Mouse (Mus musculus) MEL (cell line): ENCODE results near the gene Cage1. TPM values are rescaled to one million over a fixed set of nuclear protein-coding genes. Genes with fewer than 3 reads are reported as not detected.

Source experiments
- DNase-seq: peaks from one replicate; pipeline ENCODE4 v3.0.0; 2011; ENCODE audit warnings: low read depth, low spot score
- H3K27ac ChIP-seq: 2 replicates; pipeline ENCODE4 v1.5.1; 2012; ENCODE audit warnings: low read depth, mild to moderate bottlenecking, control low read depth, low read length, moderate library complexity; ENCODE audit not compliant: control insufficient read depth
- H3K27me3 ChIP-seq, 2 experiments: fragments of 150-350 bp in 1 of 2; sonication (generic) in 1 of 2; 2 replicates each; pipeline ENCODE4 v1.6.1; 2012; ENCODE audit warnings: low read length in 2 of 2, mild to moderate bottlenecking in 2 of 2, improper control_type of control experiment in 1 of 2, moderate library complexity in 1 of 2; ENCODE audit not compliant: insufficient read depth in 2 of 2, control insufficient read depth in 1 of 2
- H3K36me3 ChIP-seq, 2 experiments: 2 replicates each; pipeline ENCODE4 v1.6.1; 2012 to 2014; ENCODE audit warnings: low read length in 2 of 2, improper control_type of control experiment in 1 of 2, inconsistent platforms in 1 of 2, mild to moderate bottlenecking in 1 of 2; ENCODE audit not compliant: insufficient read depth in 2 of 2, control insufficient read depth in 1 of 2
- H3K4me1 ChIP-seq, 2 experiments: fragments of 150-350 bp in 1 of 2; sonication (generic) in 1 of 2; 2 replicates each; pipeline ENCODE4 v1.6.1; 2012; ENCODE audit warnings: low read length in 2 of 2, improper control_type of control experiment in 1 of 2, mild to moderate bottlenecking in 1 of 2; ENCODE audit not compliant: insufficient read depth in 2 of 2, control insufficient read depth in 1 of 2
- H3K4me3 ChIP-seq, 2 experiments: fragments of 150-350 bp in 1 of 2; sonication (generic) in 1 of 2; 2 replicates each; pipeline ENCODE4 v1.5.1; 2012; ENCODE audit warnings: low read depth in 2 of 2, low read length in 2 of 2, mild to moderate bottlenecking in 2 of 2, moderate library complexity in 2 of 2, control low read depth in 1 of 2, improper control_type of control experiment in 1 of 2; ENCODE audit not compliant: control insufficient read depth in 1 of 2, insufficient read depth in 1 of 2
- H3K79me2 ChIP-seq: 2 replicates; pipeline ENCODE4 v1.6.1; 2012; ENCODE audit warnings: mild to moderate bottlenecking, low read length, moderate library complexity; ENCODE audit not compliant: control insufficient read depth, poor library complexity, insufficient read depth
- H3K9ac ChIP-seq: 2 replicates; pipeline ENCODE4 v1.6.1; 2012; ENCODE audit warnings: low read depth, mild to moderate bottlenecking, control low read depth, low read length, moderate library complexity; ENCODE audit not compliant: control insufficient read depth, poor library complexity, severe bottlenecking
- H3K9me3 ChIP-seq: fragments of 150-350 bp; sonication (generic); replicated peaks from 2 replicates; pipeline ENCODE4 v1.6.1; 2012; ENCODE audit warnings: mild to moderate bottlenecking, low read length, improper control_type of control experiment, moderate library complexity; ENCODE audit not compliant: insufficient read depth
- BHLHE40 ChIP-seq: IDR thresholded peaks from 2 replicates; pipeline ENCODE4 v1.6.1; 2012; ENCODE audit warnings: low read depth, mild to moderate bottlenecking, inconsistent platforms, low read length, improper control_type of control experiment, borderline replicate concordance
- CHD1 ChIP-seq: IDR thresholded peaks from 2 replicates; pipeline ENCODE4 v1.6.1; 2012; ENCODE audit warnings: low read depth, mild to moderate bottlenecking, inconsistent platforms, low read length, improper control_type of control experiment
- CHD2 ChIP-seq: IDR thresholded peaks from 2 replicates; pipeline ENCODE4 v1.6.1; 2011; ENCODE audit warnings: low read length, improper control_type of control experiment
- CTCF ChIP-seq, 3 experiments: IDR thresholded peaks in 2 of 3; conservative IDR thresholded peaks in 1 of 3; 2 replicates each; pipeline ENCODE4 v1.5.1; 2011 to 2012; ENCODE audit warnings: low read length in 3 of 3, low read depth in 2 of 3, mild to moderate bottlenecking in 2 of 3, improper control_type of control experiment in 1 of 3, inconsistent platforms in 1 of 3, mixed read lengths in 1 of 3, moderate library complexity in 1 of 3; ENCODE audit not compliant: control insufficient read depth in 1 of 3, insufficient read depth in 1 of 3, poor library complexity in 1 of 3, severe bottlenecking in 1 of 3
- E2F4 ChIP-seq: IDR thresholded peaks from 2 replicates; pipeline ENCODE4 v1.6.1; 2011; ENCODE audit warnings: low read depth, low read length, improper control_type of control experiment, borderline replicate concordance
- ELF1 ChIP-seq: IDR thresholded peaks from 2 replicates; pipeline ENCODE4 v1.6.1; 2014; ENCODE audit warnings: low read depth, mild to moderate bottlenecking, inconsistent platforms, low read length, improper control_type of control experiment, moderate library complexity
- EP300 ChIP-seq, 2 experiments: IDR thresholded peaks; 2 replicates each; pipeline ENCODE4 v1.6.1; 2011; ENCODE audit warnings: improper control_type of control experiment in 2 of 2, low read length in 2 of 2, low read depth in 1 of 2, mild to moderate bottlenecking in 1 of 2
- ETS1 ChIP-seq: IDR thresholded peaks from 2 replicates; pipeline ENCODE4 v1.6.1; 2012; ENCODE audit warnings: low read depth, mild to moderate bottlenecking, inconsistent platforms, low read length, improper control_type of control experiment, moderate library complexity
- GABPA ChIP-seq: IDR thresholded peaks from 2 replicates; pipeline ENCODE4 v1.6.1; 2012; ENCODE audit warnings: low read depth, mild to moderate bottlenecking, inconsistent platforms, low read length, improper control_type of control experiment, moderate library complexity
- GATA1 ChIP-seq: IDR thresholded peaks from 2 replicates; pipeline ENCODE4 v1.6.1; 2011; ENCODE audit warnings: low read depth, low read length, improper control_type of control experiment
- HCFC1 ChIP-seq: IDR thresholded peaks from 2 replicates; pipeline ENCODE4 v1.6.1; 2012; ENCODE audit warnings: low read depth, mild to moderate bottlenecking, inconsistent platforms, low read length, improper control_type of control experiment, moderate library complexity
- JUND ChIP-seq: IDR thresholded peaks from 2 replicates; pipeline ENCODE4 v1.6.1; 2011; ENCODE audit warnings: low read depth, mild to moderate bottlenecking, improper control_type of control experiment, low read length
- MAFK ChIP-seq: IDR thresholded peaks from 2 replicates; pipeline ENCODE4 v1.6.1; 2011; ENCODE audit warnings: low read depth, mild to moderate bottlenecking, low read length, improper control_type of control experiment, borderline replicate concordance
- MAX ChIP-seq: IDR thresholded peaks from 2 replicates; pipeline ENCODE4 v1.6.1; 2011; ENCODE audit warnings: low read length, improper control_type of control experiment
- MAZ ChIP-seq: IDR thresholded peaks from 2 replicates; pipeline ENCODE4 v1.6.1; 2012; ENCODE audit warnings: low read depth, mild to moderate bottlenecking, inconsistent platforms, low read length, improper control_type of control experiment
- MEF2A ChIP-seq: IDR thresholded peaks from 2 replicates; pipeline ENCODE4 v1.6.1; 2014; ENCODE audit warnings: low read depth, mild to moderate bottlenecking, inconsistent platforms, low read length, improper control_type of control experiment; ENCODE audit not compliant: poor library complexity, insufficient replicate concordance, severe bottlenecking; ENCODE audit errors: extremely low read depth
- MXI1 ChIP-seq: IDR thresholded peaks from 2 replicates; pipeline ENCODE4 v1.6.1; 2011; ENCODE audit warnings: mild to moderate bottlenecking, low read depth, low read length, improper control_type of control experiment
- MYB ChIP-seq: IDR thresholded peaks from 2 replicates; pipeline ENCODE4 v1.6.1; 2011; ENCODE audit warnings: mild to moderate bottlenecking, low read depth, low read length, improper control_type of control experiment
- MYC ChIP-seq: IDR thresholded peaks from 2 replicates; pipeline ENCODE4 v1.6.1; 2011; ENCODE audit warnings: low read depth, mild to moderate bottlenecking, low read length, improper control_type of control experiment, moderate library complexity
- NELFE ChIP-seq: IDR thresholded peaks from 2 replicates; pipeline ENCODE4 v1.6.1; 2011; ENCODE audit warnings: low read depth, low read length, improper control_type of control experiment
- NRF1 ChIP-seq: IDR thresholded peaks from 2 replicates; pipeline ENCODE4 v1.6.1; 2014; ENCODE audit warnings: low read depth, mild to moderate bottlenecking, inconsistent platforms, low read length, improper control_type of control experiment, moderate library complexity; ENCODE audit not compliant: poor library complexity, insufficient read depth, severe bottlenecking
- POLR2A ChIP-seq, 2 experiments: IDR thresholded peaks; 2 replicates each; pipeline ENCODE4 v1.6.1; 2011 to 2012; ENCODE audit warnings: low read length in 2 of 2, mild to moderate bottlenecking in 2 of 2, control low read depth in 1 of 2, improper control_type of control experiment in 1 of 2, low read depth in 1 of 2, moderate library complexity in 1 of 2; ENCODE audit not compliant: control insufficient read depth in 1 of 2, insufficient read depth in 1 of 2, poor library complexity in 1 of 2
- POLR2AphosphoS2 ChIP-seq: IDR thresholded peaks from 2 replicates; pipeline ENCODE4 v1.6.1; 2011; ENCODE audit warnings: low read length, improper control_type of control experiment
- POLR2AphosphoS5 ChIP-seq: IDR thresholded peaks from 2 replicates; pipeline ENCODE4 v1.6.1; 2012; ENCODE audit warnings: low read depth, borderline replicate concordance, mild to moderate bottlenecking, inconsistent platforms, low read length, moderate library complexity, mixed read lengths
- RAD21 ChIP-seq: IDR thresholded peaks from 2 replicates; pipeline ENCODE4 v1.6.1; 2011; ENCODE audit warnings: mild to moderate bottlenecking, low read depth, low read length, improper control_type of control experiment
- RCOR1 ChIP-seq: IDR thresholded peaks from 2 replicates; pipeline ENCODE4 v1.6.1; 2012; ENCODE audit warnings: low read depth, mild to moderate bottlenecking, inconsistent platforms, low read length, improper control_type of control experiment
- SIN3A ChIP-seq: IDR thresholded peaks from 2 replicates; pipeline ENCODE4 v1.6.1; 2012; ENCODE audit warnings: low read length, improper control_type of control experiment, inconsistent platforms
- SMC3 ChIP-seq: IDR thresholded peaks from 2 replicates; pipeline ENCODE4 v1.6.1; 2011; ENCODE audit warnings: low read depth, low read length, improper control_type of control experiment
- TAL1 ChIP-seq: IDR thresholded peaks from 2 replicates; pipeline ENCODE4 v1.6.1; 2012; ENCODE audit warnings: mild to moderate bottlenecking, inconsistent platforms, low read length, moderate library complexity, mixed read lengths
- TBP ChIP-seq: IDR thresholded peaks from 2 replicates; pipeline ENCODE4 v1.8.0; 2011; ENCODE audit warnings: low read depth, low read length, improper control_type of control experiment
- TCF12 ChIP-seq: IDR thresholded peaks from 2 replicates; pipeline ENCODE4 v1.6.1; 2014; ENCODE audit warnings: low read depth, mild to moderate bottlenecking, inconsistent platforms, low read length, improper control_type of control experiment, moderate library complexity
- USF1 ChIP-seq: IDR thresholded peaks from 2 replicates; pipeline ENCODE4 v1.6.1; 2014; ENCODE audit warnings: low read depth, mild to moderate bottlenecking, inconsistent platforms, low read length, improper control_type of control experiment, moderate library complexity
- USF2 ChIP-seq, 2 experiments: IDR thresholded peaks; 2 replicates each; pipeline ENCODE4 v1.6.1; 2011 to 2012; ENCODE audit warnings: improper control_type of control experiment in 2 of 2, low read length in 2 of 2, borderline replicate concordance in 1 of 2, inconsistent platforms in 1 of 2, low read depth in 1 of 2, mild to moderate bottlenecking in 1 of 2; ENCODE audit not compliant: insufficient read depth in 1 of 2
- ZC3H11A ChIP-seq: IDR thresholded peaks from 2 replicates; pipeline ENCODE4 v1.6.1; 2012; ENCODE audit warnings: low read depth, mild to moderate bottlenecking, inconsistent platforms, low read length, improper control_type of control experiment
- ZMIZ1 ChIP-seq: IDR thresholded peaks from 2 replicates; pipeline ENCODE4 v1.6.1; 2012; ENCODE audit warnings: low read depth, mild to moderate bottlenecking, inconsistent platforms, low read length, improper control_type of control experiment, moderate library complexity
- ZNF384 ChIP-seq: IDR thresholded peaks from 2 replicates; pipeline ENCODE4 v1.6.1; 2012; ENCODE audit warnings: low read depth, mild to moderate bottlenecking, inconsistent platforms, low read length, improper control_type of control experiment
- polyA plus RNA-seq, 2 experiments: library from polyadenylated mRNA; stranded (reverse) in 1 of 2; unstranded in 1 of 2; fragments of >175 nt in 1 of 2; fragments of >200 nt in 1 of 2; gene quantifications; 2 replicates each; pipeline versions ENCODE4 v1.2.1 to v1.2.4; 2012; ENCODE audit warnings: low replicate concordance in 2 of 2, low read depth in 1 of 2; ENCODE audit not compliant: insufficient read length in 2 of 2, insufficient read depth in 1 of 2, missing spikeins in 1 of 2
- total RNA-seq: library from RNA; depleted of rRNA; stranded (reverse); fragments of 300-350 nt; gene quantifications from 2 replicates; pipeline ENCODE4 v1.2.3, GENCODE M21; 2012

Cage1 gene
- total and polyA plus RNA-seq, 3 experiments = 0.78 to 1.0 TPM; not detected in 1

DNA sequence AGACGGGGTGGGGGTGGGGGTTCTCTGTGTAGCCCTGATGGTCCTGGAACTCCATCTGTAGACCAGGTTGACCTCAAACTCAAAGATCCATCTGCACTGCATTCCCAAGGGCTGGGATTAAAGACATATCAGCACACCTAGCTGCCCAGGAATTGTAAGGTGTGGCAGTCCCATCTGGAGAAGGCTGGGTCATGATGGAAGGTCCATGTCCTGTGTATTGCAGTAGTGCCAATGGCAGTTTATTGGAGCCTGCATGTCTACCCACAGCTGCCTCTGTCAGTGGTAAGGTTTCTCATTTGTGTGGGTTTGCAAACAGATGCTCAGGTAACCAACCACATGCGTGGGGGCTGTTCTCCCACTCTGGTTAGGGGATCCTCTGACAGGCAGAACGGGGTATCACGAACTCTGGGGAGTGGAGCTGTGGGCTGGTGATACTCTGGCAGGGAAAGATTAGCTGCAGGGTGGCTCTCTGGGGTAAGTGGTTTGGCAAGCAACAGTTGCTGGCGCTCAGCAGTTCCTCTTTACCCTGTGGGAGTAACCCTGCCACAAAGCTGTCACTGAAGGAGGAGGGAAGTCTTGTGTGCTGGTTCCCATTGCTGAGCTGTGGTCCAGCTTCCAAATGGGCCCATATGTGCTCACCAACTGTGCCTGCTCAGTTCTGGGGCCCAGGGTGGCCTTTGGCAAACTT lies 27.0 kb downstream of the Cage1 start:
- Histone ChIP-seq H3K4me3 (peak overlapping the region; percentile 36 to 44), H3K9me3 (no peaks in the 10 kb centered on the region), H3K36me3 (peaks cover 0 to 15% of the 10 kb centered on the region in 2 experiments; a peak in 2 of 4 replicates), H3K27ac (peak overlapping the region; percentile 86), H3K79me2 (no peaks in the 10 kb centered on the region), H3K4me1 (peaks cover 9 to 14% of the 10 kb centered on the region in 2 experiments), H3K9ac (peak overlapping the region; percentile 55), H3K27me3 (no peaks in the 10 kb centered on the region)
- peak; percentile 96 for DNase-seq
- TF ChIP-seq POLR2A (IDR thresholded peaks at IDR 0.05; ENCODE audit: control insufficient read depth in 1 of 2, insufficient read depth in 1 of 2, low read depth in 1 of 2, low read length in 2 of 2, poor library complexity in 1 of 2) (no peak; a peak in 1 of 4 replicates), ETS1 (peak; percentile 88), RAD21 (no peak), ZC3H11A (no peak), NELFE (no peak), MYC (peak; percentile 50; the same call in 1 of the 2 replicates), MYB (peak; percentile 54), BHLHE40 (no peak), MEF2A (no peak), E2F4 (no peak), MAX (0 out of 2 replicates have a peak, but pooled peaks have one; percentile 12), MAZ (peak; percentile 27; the same call in 1 of the 2 replicates), TCF12 (peak; percentile 98), MXI1 (peak; percentile 82), EP300 (IDR thresholded peaks at IDR 0.05; ENCODE audit: low read depth in 1 of 2, low read length in 2 of 2) (peak; percentile 97 to 98), USF2 (IDR thresholded peaks at IDR 0.05; ENCODE audit: borderline replicate concordance in 1 of 2, insufficient read depth in 1 of 2, low read depth in 1 of 2, low read length in 2 of 2) (no peak), POLR2AphosphoS2 (no peak), GABPA (no peak), CTCF (IDR thresholded peaks at IDR 0.05 in 2 of 3, conservative IDR thresholded peaks at IDR 0.05 in 1 of 3; ENCODE audit: control insufficient read depth in 1 of 3, insufficient read depth in 1 of 3, low read depth in 2 of 3, low read length in 3 of 3, poor library complexity in 1 of 3, severe bottlenecking in 1 of 3) (no peak), JUND (no peak), SIN3A (peak; percentile 76; the same call in 1 of the 2 replicates), TBP (no peak), POLR2AphosphoS5 (no peak), HCFC1 (no peak), GATA1 (peak; percentile 93), USF1 (no peak), CHD1 (no peak), SMC3 (no peak), NRF1 (no peak), TAL1 (peak; percentile 98), CHD2 (no peak), ELF1 (no peak), MAFK (no peak), ZNF384 (no peak), ZMIZ1 (no peak; the same call in 1 of the 2 replicates), RCOR1 (peak; percentile 81; the same call in 1 of the 2 replicates)
